Mouse (Mus musculus): ENCODE measurements around the gene Jak1. TPM values are rescaled to one million over a fixed set of nuclear protein-coding genes. Genes with fewer than 3 reads are reported as not detected.

The Jak1 gene
- polyA plus RNA-seq (2014; fragmentation: Nextera tagmentation; extraction: Ambion mirVana) = 80.0 and 83.0 TPM in 2 replicates

DNA sequence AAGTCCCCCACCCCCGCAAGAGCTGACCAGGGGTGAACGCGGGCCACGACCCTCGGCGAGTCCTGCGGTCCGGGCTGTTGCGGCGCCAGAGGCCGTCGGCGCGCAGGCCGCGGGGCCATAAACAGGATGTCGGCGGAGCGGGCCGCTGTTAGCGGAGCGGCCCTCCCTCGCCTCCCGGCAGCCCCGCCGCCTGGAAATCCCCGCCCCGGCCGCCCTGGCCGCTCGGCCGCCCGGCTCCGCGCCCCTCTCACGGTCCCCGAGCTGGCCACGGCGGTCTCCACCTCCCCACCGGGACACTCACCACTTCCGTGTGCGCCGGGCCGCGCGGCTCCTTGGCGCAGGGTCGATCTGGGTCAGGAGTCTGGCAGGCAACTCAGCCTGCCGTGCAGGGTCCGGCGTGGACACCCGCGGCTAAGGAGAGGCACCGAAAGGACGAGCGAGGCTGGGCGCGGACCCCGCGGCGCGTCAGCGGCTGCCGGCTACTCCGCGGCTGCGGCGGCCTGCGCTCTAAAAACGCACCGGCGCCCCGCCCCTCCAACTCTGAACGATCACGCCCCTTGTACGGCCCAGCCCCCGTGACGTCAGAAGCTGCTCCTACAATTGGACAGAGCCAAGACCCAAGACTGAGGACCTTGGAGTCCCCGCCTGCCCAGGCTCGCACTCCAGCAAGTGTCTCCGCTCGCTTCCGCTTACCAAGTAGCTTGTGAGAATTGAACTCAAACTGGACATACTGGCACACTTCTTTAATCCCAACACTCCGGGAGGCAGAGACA, at the start of gene Jak1:
Gene Jak1, minus strand, starts transcription at position 542 of the 773 bp plus-strand sequence.
- WGBS = under 1% methylated on average over 82 of the region's 84 CpGs
- no peaks in the 10 kb centered on the region for H3K27me3 ChIP-seq (replicated peaks; ENCODE audit: control insufficient read depth, insufficient read depth, low read length)
- H3K36me3 ChIP-seq (ENCODE audit: control insufficient read depth, insufficient read depth, low read length) = no peaks in the 10 kb centered on the region
- DNase-seq (ENCODE audit: low spot score) (peak; percentile 95), ATAC-seq (replicated peaks; ENCODE audit: low FRiP score) (peak; percentile 99)
- no peaks in the 10 kb centered on the region for H3K9me3 ChIP-seq (ENCODE audit: control insufficient read depth, low read length)
- H3K4me2 ChIP-seq = peak within 1 kb of the TSS; percentile 84
- peaks cover 22% of the 10 kb centered on the region for H3K4me1 ChIP-seq (replicated peaks; ENCODE audit: control insufficient read depth, insufficient read depth, low read length)
- H3K9ac ChIP-seq (ENCODE audit: low read depth, low read length) = peak within 1 kb of the TSS; percentile 92
- H3K27ac ChIP-seq (ENCODE audit: low read depth, low read length) = peak within 1 kb of the TSS; percentile 78
- peak within 1 kb of the TSS; percentile 99 for H3K4me3 ChIP-seq (ENCODE audit: low read depth, low read length)

GRCm38 (mm10) chr4:101312055-101312454, 47.0 kb upstream of the Jak1 start:
- H3K4me1 ChIP-seq (replicated peaks; ENCODE audit: control insufficient read depth, insufficient read depth, low read length) = no peaks in the 10 kb centered on the region
- H3K4me3 ChIP-seq (ENCODE audit: low read depth, low read length) = no peak overlapping the region
- H3K9me3 ChIP-seq (ENCODE audit: control insufficient read depth, low read length) = no peaks in the 10 kb centered on the region
- no peak overlapping the region for H3K4me2 ChIP-seq
- DNase-seq (ENCODE audit: low spot score) = no peak
- peaks cover 7% of the 10 kb centered on the region for H3K27me3 ChIP-seq (replicated peaks; ENCODE audit: control insufficient read depth, insufficient read depth, low read length)
- no peak overlapping the region for H3K27ac ChIP-seq (ENCODE audit: low read depth, low read length)
- ATAC-seq (replicated peaks; ENCODE audit: low FRiP score) = no peak
- 73% methylated on average over 6 of the region's 6 CpGs for WGBS
- H3K36me3 ChIP-seq (ENCODE audit: control insufficient read depth, insufficient read depth, low read length) = no peaks in the 10 kb centered on the region
- H3K9ac ChIP-seq (ENCODE audit: low read depth, low read length) = no peak overlapping the region

GRCm38 (mm10) chr4:101308166-101308565, 43.1 kb upstream of the Jak1 start:
- Histone ChIP-seq H3K4me1 (replicated peaks; ENCODE audit: control insufficient read depth, insufficient read depth, low read length) (no peaks in the 10 kb centered on the region), H3K27me3 (replicated peaks; ENCODE audit: control insufficient read depth, insufficient read depth, low read length) (peaks cover 7% of the 10 kb centered on the region), H3K4me3 (ENCODE audit: low read depth, low read length) (no peak overlapping the region), H3K9me3 (ENCODE audit: control insufficient read depth, low read length) (no peaks in the 10 kb centered on the region), H3K4me2 (no peak overlapping the region), H3K27ac (ENCODE audit: low read depth, low read length) (no peak overlapping the region), H3K9ac (ENCODE audit: low read depth, low read length) (no peak overlapping the region), H3K36me3 (ENCODE audit: control insufficient read depth, insufficient read depth, low read length) (no peaks in the 10 kb centered on the region)
- DNase-seq (ENCODE audit: low spot score) (no peak), ATAC-seq (replicated peaks; ENCODE audit: low FRiP score) (no peak)
- 92% methylated on average over 4 of the region's 4 CpGs for WGBS

GRCm38 (mm10) chr4:101307286-101307685, 42.2 kb upstream of the Jak1 start:
- Histone ChIP-seq H3K36me3 (ENCODE audit: control insufficient read depth, insufficient read depth, low read length) (no peaks in the 10 kb centered on the region), H3K4me2 (no peak overlapping the region), H3K27me3 (replicated peaks; ENCODE audit: control insufficient read depth, insufficient read depth, low read length) (peaks cover 7% of the 10 kb centered on the region), H3K9me3 (ENCODE audit: control insufficient read depth, low read length) (no peaks in the 10 kb centered on the region), H3K4me3 (ENCODE audit: low read depth, low read length) (no peak overlapping the region), H3K27ac (ENCODE audit: low read depth, low read length) (no peak overlapping the region), H3K9ac (ENCODE audit: low read depth, low read length) (no peak overlapping the region), H3K4me1 (replicated peaks; ENCODE audit: control insufficient read depth, insufficient read depth, low read length) (no peaks in the 10 kb centered on the region)
- whole genome bisulfite sequencing = 54% methylated on average over 4 of the region's 4 CpGs
- no peak for ATAC-seq (replicated peaks; ENCODE audit: low FRiP score)
- no peak for DNase-seq (ENCODE audit: low spot score)

- H3K27ac ChIP-seq (ENCODE audit: low read depth, low read length) = no peak overlapping the region
- no peak for DNase-seq (ENCODE audit: low spot score)
These were observed 41.2 kb upstream of the Jak1 start for GRCm38 (mm10) chr4:101306132-101306915.

GRCm38 (mm10) chr4:101305126-101305525, 40.0 kb upstream of the Jak1 start:
- no peaks in the 10 kb centered on the region for H3K4me1 ChIP-seq (replicated peaks; ENCODE audit: control insufficient read depth, insufficient read depth, low read length)
- no peaks in the 10 kb centered on the region for H3K27me3 ChIP-seq (replicated peaks; ENCODE audit: control insufficient read depth, insufficient read depth, low read length)
- H3K27ac ChIP-seq (ENCODE audit: low read depth, low read length) = no peak overlapping the region
- H3K36me3 ChIP-seq (ENCODE audit: control insufficient read depth, insufficient read depth, low read length) = no peaks in the 10 kb centered on the region
- ATAC-seq (replicated peaks; ENCODE audit: low FRiP score) (no peak), DNase-seq (ENCODE audit: low spot score) (no peak)
- 68% methylated on average over 9 of the region's 9 CpGs for WGBS
- no peak overlapping the region for H3K9ac ChIP-seq (ENCODE audit: low read depth, low read length)
- no peak overlapping the region for H3K4me2 ChIP-seq
- H3K9me3 ChIP-seq (ENCODE audit: control insufficient read depth, low read length) = no peaks in the 10 kb centered on the region
- H3K4me3 ChIP-seq (ENCODE audit: low read depth, low read length) = no peak overlapping the region

More at GRCm38 (mm10) chr4:101306132-101306915, 41.2 kb upstream of the Jak1 start:
- Histone ChIP-seq H3K36me3 (ENCODE audit: control insufficient read depth, insufficient read depth, low read length) (no peaks in the 10 kb centered on the region), H3K4me1 (replicated peaks; ENCODE audit: control insufficient read depth, insufficient read depth, low read length) (no peaks in the 10 kb centered on the region), H3K9ac (ENCODE audit: low read depth, low read length) (no peak overlapping the region), H3K9me3 (ENCODE audit: control insufficient read depth, low read length) (no peaks in the 10 kb centered on the region), H3K4me2 (no peak overlapping the region), H3K4me3 (ENCODE audit: low read depth, low read length) (no peak overlapping the region), H3K27me3 (replicated peaks; ENCODE audit: control insufficient read depth, insufficient read depth, low read length) (no peaks in the 10 kb centered on the region)
- 41% methylated on average over 8 of the region's 8 CpGs for WGBS
- no peak for ATAC-seq (replicated peaks; ENCODE audit: low FRiP score)

DNA sequence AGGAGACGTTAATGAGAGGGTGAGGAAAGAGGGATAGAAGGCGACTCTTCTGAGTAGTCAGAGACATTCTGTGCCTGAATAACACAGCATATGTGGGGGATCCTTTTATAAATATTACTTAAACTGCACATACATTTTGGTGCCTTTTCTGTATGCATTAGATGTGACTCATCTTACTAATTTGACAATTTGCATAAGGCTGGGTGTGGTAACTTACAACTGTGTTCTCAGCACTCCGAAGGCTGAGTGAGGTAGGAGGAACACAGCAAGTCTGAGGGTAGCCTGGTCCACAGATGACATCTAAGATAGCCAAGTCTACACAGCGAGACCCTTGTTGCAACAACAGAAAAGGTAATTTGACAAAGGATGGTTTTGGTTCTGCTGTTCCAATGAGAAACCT, 39.0 kb upstream of the Jak1 start:
- no peak overlapping the region for H3K9ac ChIP-seq (ENCODE audit: low read depth, low read length)
- no peak overlapping the region for H3K4me3 ChIP-seq (ENCODE audit: low read depth, low read length)
- H3K4me1 ChIP-seq (replicated peaks; ENCODE audit: control insufficient read depth, insufficient read depth, low read length) = no peaks in the 10 kb centered on the region
- no peak overlapping the region for H3K27ac ChIP-seq (ENCODE audit: low read depth, low read length)
- WGBS = 78% methylated on average over 4 of the region's 4 CpGs
- H3K9me3 ChIP-seq (ENCODE audit: control insufficient read depth, low read length) = no peaks in the 10 kb centered on the region
- no peaks in the 10 kb centered on the region for H3K36me3 ChIP-seq (ENCODE audit: control insufficient read depth, insufficient read depth, low read length)
- DNase-seq (ENCODE audit: low spot score) (no peak), ATAC-seq (replicated peaks; ENCODE audit: low FRiP score) (no peak)
- no peaks in the 10 kb centered on the region for H3K27me3 ChIP-seq (replicated peaks; ENCODE audit: control insufficient read depth, insufficient read depth, low read length)
- no peak overlapping the region for H3K4me2 ChIP-seq

GRCm38 (mm10) chr4:101300392-101300910, 35.4 kb upstream of the Jak1 start:
- DNase-seq (ENCODE audit: low spot score) (no peak), ATAC-seq (replicated peaks; ENCODE audit: low FRiP score) (no peak)
- Histone ChIP-seq H3K27ac (ENCODE audit: low read depth, low read length) (no peak overlapping the region), H3K27me3 (replicated peaks; ENCODE audit: control insufficient read depth, insufficient read depth, low read length) (no peaks in the 10 kb centered on the region), H3K4me3 (ENCODE audit: low read depth, low read length) (no peak overlapping the region), H3K36me3 (ENCODE audit: control insufficient read depth, insufficient read depth, low read length) (no peaks in the 10 kb centered on the region), H3K4me2 (no peak overlapping the region), H3K9me3 (ENCODE audit: control insufficient read depth, low read length) (no peaks in the 10 kb centered on the region), H3K9ac (ENCODE audit: low read depth, low read length) (no peak overlapping the region), H3K4me1 (replicated peaks; ENCODE audit: control insufficient read depth, insufficient read depth, low read length) (no peaks in the 10 kb centered on the region)
- 68% methylated on average over 4 of the region's 4 CpGs for WGBS
